Mouse (Mus musculus) testis, adult 2 months (tissue): ENCODE results near the gene Ankrd60.

Source experiments
- CTCF ChIP-seq: fragments of 200-500 bp; IDR thresholded peaks from 2 replicates; pipeline ENCODE4 v1.5.1; 2012; ENCODE audit warnings: low read depth, mild to moderate bottlenecking, inconsistent platforms, low read length, moderate library complexity; ENCODE audit not compliant: control insufficient read depth, insufficient read depth, insufficient replicate concordance
- POLR2A ChIP-seq: fragments of 200-500 bp; IDR thresholded peaks from 2 replicates; pipeline ENCODE4 v1.6.1; 2012; ENCODE audit warnings: low read depth, mild to moderate bottlenecking, inconsistent platforms, low read length, moderate library complexity; ENCODE audit not compliant: control insufficient read depth

DNA sequence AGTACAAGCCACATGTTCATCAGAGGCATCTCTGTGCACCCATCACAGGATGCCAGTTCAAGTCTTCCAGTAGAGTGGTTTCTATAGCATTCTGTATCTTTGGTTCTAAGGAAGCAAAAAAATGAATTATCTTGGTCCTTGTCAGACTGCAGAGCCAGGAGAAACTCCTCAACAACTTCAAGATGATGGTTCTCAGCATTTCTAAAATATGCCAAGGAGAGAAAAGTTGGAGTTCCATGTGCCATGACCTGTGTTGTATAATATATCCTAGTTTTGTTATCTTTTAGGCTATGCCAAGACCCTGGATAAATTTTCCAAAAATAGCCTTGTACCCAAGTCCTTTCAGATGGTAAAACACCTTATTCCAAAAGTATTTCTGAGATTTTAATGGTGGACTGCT lies 2.9 kb upstream of the Ankrd60 start:
- no peak for TF ChIP-seq CTCF
- TF ChIP-seq POLR2A = no peak
